Mouse (Mus musculus) ES-Bruce4 (cell line): ENCODE measurements around the gene Trmt112.

Experiments used
- CTCF ChIP-seq: IDR thresholded peaks from one replicate; pipeline ENCODE4 v1.8.1; 2011; ENCODE audit warnings: low read depth, low read length
- EP300 ChIP-seq: IDR thresholded peaks from 2 replicates; pipeline ENCODE4 v1.6.1; 2011; ENCODE audit warnings: low read depth, low read length; ENCODE audit not compliant: insufficient read depth
- POLR2A ChIP-seq: IDR thresholded peaks from one replicate; pipeline ENCODE4 v1.8.1; 2011; ENCODE audit warnings: low read length; ENCODE audit not compliant: insufficient read depth

DNA sequence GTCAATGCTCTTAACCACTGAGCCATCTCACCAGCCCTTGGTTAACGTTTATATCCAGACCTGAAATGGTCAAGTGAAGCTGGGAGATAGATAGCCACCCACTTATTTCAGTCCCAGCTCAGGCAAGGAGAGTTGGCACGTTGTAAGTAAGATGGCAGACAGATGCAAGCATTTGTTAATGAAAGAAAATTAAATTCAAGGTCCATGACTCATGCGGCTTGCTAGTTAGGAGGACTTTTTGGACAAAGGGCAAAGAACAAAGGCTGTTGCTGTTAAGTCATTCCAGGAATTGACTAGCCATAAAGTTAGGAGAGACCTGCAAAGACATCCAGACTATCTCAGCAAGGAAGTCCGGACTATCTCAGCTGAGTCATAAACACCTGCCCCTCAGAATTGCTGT, 9.9 kb upstream of the Trmt112 start:
- no peak for TF ChIP-seq CTCF
- TF ChIP-seq EP300: no peak
- TF ChIP-seq POLR2A: no peak
